Mouse (Mus musculus) left cerebral cortex, adult 18-20 months (tissue): ENCODE measurements around the gene Tgfbr1. TPM values are rescaled to one million over a fixed set of nuclear protein-coding genes. Genes with fewer than 3 reads are reported as not detected.

ENCODE experiments used
- total RNA-seq, 2 experiments: library from RNA; stranded (reverse); gene quantifications; 2 replicates each; pipeline ENCODE4 v1.2.3; 2021

Gene Tgfbr1
- total RNA-seq, 2 experiments from 2014 or later = 17.5 to 18.1 TPM

Other genes with a start within 250 kb of the Tgfbr1 start
- gene Col15a1, start 145.1 kb upstream of the Tgfbr1 start, total RNA-seq = 1 to 10 TPM; 5.2 to 7.6 TPM
- gene Alg2, start 121.1 kb downstream of the Tgfbr1 start, total RNA-seq = 100 to 1,000 TPM; 115 to 117 TPM
- gene Sec61b, start 121.4 kb downstream of the Tgfbr1 start, total RNA-seq = 10 to 100 TPM; 44.4 to 46.7 TPM